Mouse (Mus musculus) bone marrow macrophage, adult 2 months (primary cell): Measurements from ENCODE around the gene Galm. TPM values are rescaled to one million over a fixed set of nuclear protein-coding genes. Genes with fewer than 3 reads are reported as not detected.

Experiments used
- H3K27ac ChIP-seq: 2 replicates; pipeline ENCODE4 v1.5.1; 2012; ENCODE audit warnings: low read depth, low read length; ENCODE audit not compliant: insufficient read depth
- H3K4me1 ChIP-seq: 2 replicates; pipeline ENCODE4 v1.6.1; 2012; ENCODE audit warnings: low read length; ENCODE audit not compliant: control insufficient read depth, insufficient read depth
- H3K4me3 ChIP-seq: 2 replicates; pipeline ENCODE4 v1.5.1; 2012; ENCODE audit warnings: mild to moderate bottlenecking, low read length, moderate library complexity; ENCODE audit not compliant: insufficient read depth
- CTCF ChIP-seq: IDR thresholded peaks from 2 replicates; pipeline ENCODE4 v1.5.1; 2012; ENCODE audit warnings: low read depth, mild to moderate bottlenecking, low read length, moderate library complexity
- POLR2A ChIP-seq: IDR thresholded peaks from 2 replicates; pipeline ENCODE4 v1.6.1; 2012; ENCODE audit warnings: mild to moderate bottlenecking, low read depth, low read length, borderline replicate concordance
- polyA plus RNA-seq: library from polyadenylated mRNA; stranded (reverse); fragments of >200 nt; gene quantifications from 2 replicates; pipeline ENCODE4 v1.2.4, GENCODE M21; 2012; ENCODE audit not compliant: missing spikeins, insufficient read depth, insufficient read length

The Galm gene
- polyA plus RNA-seq, 1 experiment: 18.2 TPM

DNA sequence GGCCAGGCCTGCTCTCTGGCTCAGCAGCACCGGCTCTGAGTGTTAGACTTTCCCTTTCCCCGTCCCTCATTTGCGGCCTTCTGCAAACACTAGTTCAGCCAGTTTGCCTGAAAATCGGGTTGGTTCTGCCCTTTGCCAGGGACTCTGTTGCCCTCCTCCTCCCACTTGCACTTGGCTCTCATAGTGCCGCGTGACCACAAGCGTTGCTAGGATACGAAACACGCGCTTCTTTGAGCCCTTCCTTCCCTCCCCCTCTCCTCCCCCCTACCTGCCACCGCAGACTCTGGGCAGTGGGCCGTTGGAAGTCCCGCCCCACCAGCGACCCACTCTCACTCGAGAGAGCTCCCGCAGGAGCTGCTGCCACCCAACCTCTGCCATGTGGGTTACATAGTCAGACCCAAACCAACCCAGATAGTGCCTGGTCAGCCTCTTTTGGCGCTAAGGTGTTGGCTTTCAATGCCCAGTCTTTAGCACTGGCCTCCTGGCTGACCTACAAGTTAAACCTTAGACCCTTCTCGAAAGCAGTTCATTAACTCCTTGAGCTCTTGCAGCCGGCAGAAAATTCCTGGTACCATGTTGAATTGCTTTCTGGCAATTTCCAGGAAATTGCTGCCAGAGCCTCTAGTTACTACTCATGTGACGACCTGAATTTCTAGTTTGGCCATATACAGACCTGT, 31.1 kb upstream of the Galm start:
- Histone ChIP-seq H3K4me1 (peaks cover 12% of the 10 kb centered on the region), H3K27ac (no peak overlapping the region), H3K4me3 (no peak overlapping the region)
- TF ChIP-seq POLR2A: no peak
- no peak for TF ChIP-seq CTCF

DNA sequence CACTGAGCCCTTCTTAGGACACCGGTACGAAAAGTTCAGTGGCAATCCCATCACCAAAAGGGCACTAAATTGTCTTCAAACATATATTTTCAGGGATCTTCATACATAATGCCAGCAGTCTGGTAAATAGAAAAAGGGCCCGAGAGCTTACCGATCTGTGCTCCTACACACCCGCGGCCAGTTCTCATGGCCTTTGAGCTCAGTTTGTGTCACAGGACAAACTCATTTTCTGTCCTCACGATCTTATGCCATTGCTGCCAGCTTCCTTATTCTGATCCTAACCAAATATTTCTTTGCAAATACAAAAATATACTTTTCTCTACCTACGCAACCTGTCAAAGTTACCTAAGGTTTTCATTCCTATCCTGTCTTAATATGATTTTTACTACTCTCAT, 30.6 kb upstream of the Galm start:
- Histone ChIP-seq H3K4me1 (peaks cover 12% of the 10 kb centered on the region), H3K27ac (no peak overlapping the region), H3K4me3 (no peak overlapping the region)
- TF ChIP-seq POLR2A (no peak), CTCF (no peak)

DNA sequence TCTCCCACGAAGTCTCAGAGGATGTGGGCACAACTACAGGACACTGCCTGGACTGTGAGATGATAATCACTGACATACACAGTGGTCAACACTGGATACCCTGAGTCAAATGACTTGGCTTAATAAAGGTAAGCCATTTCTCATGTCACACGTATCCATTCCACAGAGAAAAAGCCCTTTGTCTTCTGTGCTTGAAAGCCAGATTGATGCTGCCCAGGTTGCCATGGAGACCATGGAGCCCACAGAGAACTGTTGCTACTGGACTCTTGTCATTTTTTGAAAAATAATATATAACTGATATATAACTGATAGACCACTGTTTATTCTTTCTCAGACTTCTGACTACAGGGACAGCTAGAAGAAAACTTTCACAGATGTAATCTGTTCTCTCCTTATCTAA, 30.1 kb upstream of the Galm start:
- Histone ChIP-seq H3K4me1 (peaks cover 10% of the 10 kb centered on the region), H3K27ac (no peak overlapping the region), H3K4me3 (no peak overlapping the region)
- TF ChIP-seq POLR2A: no peak
- TF ChIP-seq CTCF: no peak

DNA sequence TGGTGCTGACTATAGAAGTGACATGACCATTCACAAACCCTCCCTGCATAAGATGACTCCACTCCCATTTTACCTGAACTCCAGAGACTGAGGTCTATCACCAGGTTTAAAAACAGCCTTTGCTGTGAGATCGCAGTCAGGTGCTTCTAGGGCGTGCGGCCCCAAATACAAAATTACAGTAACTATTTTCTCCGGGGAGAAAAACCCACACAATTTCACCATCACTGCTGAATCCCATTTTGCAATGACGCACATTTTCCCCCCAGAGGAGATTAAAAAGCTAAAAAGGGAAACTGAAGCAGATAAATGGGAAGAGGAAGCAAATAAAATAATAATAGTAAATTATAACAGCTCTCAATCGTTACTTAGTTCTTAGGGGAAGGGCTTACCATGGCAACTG, 27.4 kb upstream of the Galm start:
- H3K4me3 ChIP-seq: no peak overlapping the region
- peaks cover 10% of the 10 kb centered on the region for H3K4me1 ChIP-seq
- no peak for TF ChIP-seq CTCF
- no peak for TF ChIP-seq POLR2A
- peak overlapping the region; percentile 60 for H3K27ac ChIP-seq

DNA sequence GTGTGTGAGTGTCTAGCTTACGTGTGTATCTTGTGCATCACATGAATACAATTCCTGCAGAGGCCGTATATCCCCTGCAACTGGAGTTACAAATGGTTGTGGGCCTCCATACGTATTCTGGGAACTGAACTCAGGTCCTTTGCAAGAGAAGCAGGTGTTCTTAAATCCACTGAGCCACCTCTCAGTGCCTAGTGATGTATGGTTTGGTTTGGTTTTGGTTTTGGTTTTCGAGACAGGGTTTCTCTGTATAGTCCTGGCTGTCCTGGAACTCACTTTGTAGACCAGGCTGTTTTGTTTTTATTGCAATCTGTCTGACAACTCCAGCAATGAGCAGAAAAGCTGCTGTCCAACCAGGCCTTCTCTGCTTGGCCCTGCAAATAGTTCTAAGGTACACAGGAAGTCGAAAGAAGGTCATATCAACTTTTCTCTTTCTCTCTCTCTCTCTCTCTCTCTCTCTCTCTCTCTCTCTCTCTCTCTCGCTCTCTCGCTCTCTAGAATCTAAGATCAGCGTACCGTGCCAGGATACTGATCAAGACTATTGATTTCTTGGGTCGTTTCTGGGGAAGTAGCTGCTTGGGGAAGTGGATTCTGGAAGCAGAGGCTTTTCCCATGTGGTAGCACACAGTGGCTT, 21.8 kb upstream of the Galm start:
- Histone ChIP-seq H3K4me1 (peaks cover 4% of the 10 kb centered on the region), H3K27ac (no peak overlapping the region), H3K4me3 (no peak overlapping the region)
- TF ChIP-seq POLR2A (no peak), CTCF (no peak)

DNA sequence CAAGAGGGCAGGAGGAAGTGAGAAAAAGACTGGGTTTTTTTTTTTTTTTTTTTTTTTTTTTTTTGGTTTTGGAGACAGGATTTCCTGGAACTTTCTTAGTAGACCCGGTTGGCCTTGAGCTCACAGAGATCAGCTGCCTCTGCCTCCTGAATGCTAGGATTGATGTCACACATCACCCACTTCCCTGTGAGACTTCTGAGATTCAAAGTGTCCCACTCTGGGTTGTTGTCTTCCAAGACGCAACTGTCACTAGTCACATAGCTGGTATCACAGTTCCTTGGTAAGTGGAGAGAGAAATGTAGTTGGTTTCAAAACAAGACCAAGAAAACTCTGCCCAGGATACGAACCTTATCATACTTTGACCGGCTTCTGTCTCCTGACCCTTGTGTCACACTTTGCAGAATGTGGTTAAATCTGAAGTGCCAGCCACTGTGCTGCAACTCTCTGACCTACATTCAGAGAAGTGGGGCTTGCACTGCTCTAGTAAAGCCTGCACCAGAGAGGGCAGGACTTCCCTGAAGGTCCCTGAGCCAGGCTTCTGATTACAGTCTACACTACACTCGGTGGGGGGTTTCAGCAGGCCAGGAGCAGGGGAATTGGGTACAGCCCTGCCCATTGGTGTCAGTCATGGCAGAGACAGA, 14.5 kb upstream of the Galm start:
- TF ChIP-seq POLR2A: no peak
- TF ChIP-seq CTCF: no peak
- peaks cover 12% of the 10 kb centered on the region for H3K4me1 ChIP-seq
- H3K27ac ChIP-seq: peak overlapping the region; percentile 84
- H3K4me3 ChIP-seq: no peak overlapping the region

DNA sequence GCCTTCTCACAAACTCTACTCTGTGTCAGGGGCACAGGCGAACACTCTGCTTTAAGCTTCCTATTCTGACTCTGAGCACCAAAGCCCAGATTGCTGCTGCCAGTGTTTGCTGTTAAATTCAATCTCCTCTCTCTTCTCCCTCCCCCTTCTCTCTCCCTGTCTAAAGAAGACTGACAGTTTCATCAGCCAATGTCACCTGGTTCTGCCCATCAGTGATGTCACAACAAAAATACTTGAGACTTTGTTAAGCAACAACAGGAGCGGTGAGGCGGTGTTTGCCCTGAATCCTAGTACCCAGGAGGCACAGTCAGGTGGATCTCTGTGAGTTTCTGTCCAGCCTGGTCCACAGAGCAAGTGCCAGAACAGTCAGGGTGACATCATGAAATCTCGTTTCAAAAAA, 13.8 kb upstream of the Galm start:
- peaks cover 12% of the 10 kb centered on the region for H3K4me1 ChIP-seq
- peak overlapping the region; percentile 84 for H3K27ac ChIP-seq
- TF ChIP-seq POLR2A: no peak
- TF ChIP-seq CTCF: no peak

DNA sequence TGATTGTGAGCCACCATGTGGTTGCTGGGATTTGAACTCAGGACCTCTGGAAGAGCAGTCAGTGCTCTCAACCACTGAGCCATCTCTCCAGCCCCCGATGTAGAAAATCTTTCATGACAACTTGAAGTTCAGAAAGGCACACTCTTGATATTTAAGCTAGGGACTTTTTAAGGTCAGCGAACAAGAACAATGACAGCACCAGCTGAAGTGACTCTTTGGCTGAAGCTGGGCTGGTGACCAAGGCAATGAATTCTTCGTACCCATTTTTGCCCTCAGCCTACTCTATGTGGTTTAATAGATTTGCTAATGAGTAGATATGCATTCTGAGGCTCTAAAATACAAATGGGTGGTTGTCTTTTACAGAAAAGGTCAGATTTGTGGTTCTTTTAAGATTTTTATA, 6.9 kb upstream of the Galm start:
- TF ChIP-seq CTCF (no peak), POLR2A (no peak)
- Histone ChIP-seq H3K4me3 (no peak overlapping the region), H3K4me1 (0 out of 2 replicates have a peak, but pooled peaks cover 5% of the 10 kb centered on the region), H3K27ac (no peak overlapping the region)

More for the DNA sequence above, 13.8 kb upstream of the Galm start:
- H3K4me3 ChIP-seq: no peak overlapping the region

DNA sequence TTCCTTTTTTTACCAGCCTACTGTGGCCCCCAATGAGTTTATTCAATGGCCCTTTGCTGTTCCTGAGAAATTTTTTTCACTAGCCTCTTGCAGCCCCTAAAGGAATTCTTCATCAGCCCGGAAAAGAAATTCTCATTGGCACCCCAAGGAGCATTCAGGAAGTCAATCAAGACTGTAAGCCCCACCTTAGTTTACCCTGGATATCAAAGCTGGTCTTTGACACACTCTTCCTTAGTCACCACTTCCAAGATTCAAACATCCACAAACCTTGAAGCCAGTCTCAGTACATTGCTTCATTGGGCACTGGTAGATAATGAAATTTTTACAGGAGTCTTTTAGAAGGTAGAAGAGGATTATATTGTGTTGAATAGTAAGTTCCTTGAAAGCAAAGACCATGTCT, 5.4 kb upstream of the Galm start:
- H3K4me1 ChIP-seq: 0 out of 2 replicates have a peak, but pooled peaks cover 7% of the 10 kb centered on the region
- TF ChIP-seq CTCF (no peak), POLR2A (no peak)
- no peak overlapping the region for H3K27ac ChIP-seq
- H3K4me3 ChIP-seq: no peak overlapping the region

DNA sequence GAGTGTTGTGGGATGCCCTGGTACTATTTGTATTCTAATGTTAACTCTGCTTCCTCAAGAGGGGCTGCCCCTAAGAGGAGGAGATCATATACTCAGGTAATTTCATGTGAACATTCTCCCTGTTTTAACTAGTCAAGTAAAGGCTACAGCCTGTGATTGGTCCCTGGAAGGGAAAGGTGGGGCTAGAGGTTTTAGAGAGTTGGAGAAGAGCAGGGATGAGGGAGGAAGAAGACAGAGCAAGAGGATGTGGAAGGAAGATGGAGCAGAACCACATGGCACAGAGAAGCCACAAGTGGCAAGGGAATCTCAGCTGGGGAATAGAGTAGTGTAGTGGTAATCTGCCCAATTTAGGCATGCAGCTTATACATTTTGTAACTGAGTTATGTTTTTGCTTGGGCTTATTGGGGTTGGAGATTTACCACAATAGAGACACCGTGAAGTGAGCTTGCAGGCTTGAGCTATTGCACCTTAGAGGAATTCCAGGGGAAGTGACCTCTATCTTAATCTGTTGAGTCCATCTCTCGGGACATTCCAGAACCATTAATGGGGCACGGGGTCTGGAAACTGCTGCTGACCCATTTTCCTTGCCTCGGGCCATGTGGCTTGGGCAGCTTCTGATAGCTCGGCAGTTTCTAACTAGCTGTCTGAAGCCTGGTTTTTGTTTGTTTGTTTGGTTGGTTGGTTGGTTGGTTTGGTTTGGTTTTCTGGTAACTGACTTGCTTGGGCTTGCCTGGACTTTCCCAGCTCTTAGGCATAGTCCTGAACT, 2.1 kb upstream of the Galm start:
- no peak overlapping the region for H3K27ac ChIP-seq
- no peak for TF ChIP-seq CTCF
- no peak for TF ChIP-seq POLR2A

More for the DNA sequence above, 2.1 kb upstream of the Galm start:
- Histone ChIP-seq H3K4me3 (no peak overlapping the region), H3K4me1 (peaks cover 19% of the 10 kb centered on the region)
